Mouse (Mus musculus): Measurements from ENCODE around the gene A630095N17Rik.

Gene A630095N17Rik

GRCm38 (mm10) chr1:75231664-75232152 is at the start of gene A630095N17Rik:
Gene A630095N17Rik, minus strand, starts transcription at chr1:75232102.
- no peak for DNase-seq (ENCODE audit: low read depth, low spot score)

GRCm38 (mm10) chr1:75278228-75278627 is 46.3 kb upstream of the A630095N17Rik start, which contains the start of gene Resp18:
Gene Resp18, minus strand, starts transcription at chr1:75278415.
- no peak for DNase-seq (ENCODE audit: low read depth, low spot score)

GRCm38 (mm10) chr1:75277195-75278188 is 45.6 kb upstream of the A630095N17Rik start:
- no peak for DNase-seq (ENCODE audit: low read depth, low spot score)

GRCm38 (mm10) chr1:75264091-75264880 is 32.4 kb upstream of the A630095N17Rik start, which contains the start of gene Ptprn:
Gene Ptprn, minus strand, starts transcription at chr1:75264502.
- DNase-seq (ENCODE audit: low read depth, low spot score) = no peak

- no peak for DNase-seq (ENCODE audit: low read depth, low spot score)
Observed at GRCm38 (mm10) chr1:75262969-75263951, 31.4 kb upstream of the A630095N17Rik start.

GRCm38 (mm10) chr1:75261278-75261677 is 29.4 kb upstream of the A630095N17Rik start:
- DNase-seq (ENCODE audit: low read depth, low spot score) = no peak

- no peak for DNase-seq (ENCODE audit: low read depth, low spot score)
Observed at GRCm38 (mm10) chr1:75255516-75256046, 23.7 kb upstream of the A630095N17Rik start.

- no peak for DNase-seq (ENCODE audit: low read depth, low spot score)
Observed at GRCm38 (mm10) chr1:75254625-75255013, 22.7 kb upstream of the A630095N17Rik start.

GRCm38 (mm10) chr1:75253849-75254624 is 22.1 kb upstream of the A630095N17Rik start:
- no peak for DNase-seq (ENCODE audit: low read depth, low spot score)

- DNase-seq (ENCODE audit: low read depth, low spot score) = no peak
Observed at GRCm38 (mm10) chr1:75253029-75253428, 21.1 kb upstream of the A630095N17Rik start.

- no peak for DNase-seq (ENCODE audit: low read depth, low spot score)
Observed at GRCm38 (mm10) chr1:75252308-75252707, 20.4 kb upstream of the A630095N17Rik start.

- peak; percentile 61 for DNase-seq (ENCODE audit: low read depth, low spot score)
Observed at GRCm38 (mm10) chr1:75251112-75251970, 19.4 kb upstream of the A630095N17Rik start.

GRCm38 (mm10) chr1:75250498-75250897 is 18.6 kb upstream of the A630095N17Rik start:
- no peak for DNase-seq (ENCODE audit: low read depth, low spot score)

GRCm38 (mm10) chr1:75248041-75248772 is 16.3 kb upstream of the A630095N17Rik start:
- no peak for DNase-seq (ENCODE audit: low read depth, low spot score)

GRCm38 (mm10) chr1:75247071-75247930 is 15.4 kb upstream of the A630095N17Rik start:
- no peak for DNase-seq (ENCODE audit: low read depth, low spot score)

GRCm38 (mm10) chr1:75244836-75245235 is 12.9 kb upstream of the A630095N17Rik start:
- DNase-seq (ENCODE audit: low read depth, low spot score) = peak; percentile 65

Measured in retina, adult 2 months (tissue).